Mouse (Mus musculus) cerebral cortex, adult 2 months (tissue): ENCODE data around the gene Gpx4.

Source experiments
- WGBS: fragments of 180-500 bp; shearing (Covaris S2); methylation state at CpG from one replicate; pipeline ENCODE4 v1.1.7; 2018; 5-methylcytosine and 5-hydroxymethylcytosine counted together

Gene Gpx4

DNA sequence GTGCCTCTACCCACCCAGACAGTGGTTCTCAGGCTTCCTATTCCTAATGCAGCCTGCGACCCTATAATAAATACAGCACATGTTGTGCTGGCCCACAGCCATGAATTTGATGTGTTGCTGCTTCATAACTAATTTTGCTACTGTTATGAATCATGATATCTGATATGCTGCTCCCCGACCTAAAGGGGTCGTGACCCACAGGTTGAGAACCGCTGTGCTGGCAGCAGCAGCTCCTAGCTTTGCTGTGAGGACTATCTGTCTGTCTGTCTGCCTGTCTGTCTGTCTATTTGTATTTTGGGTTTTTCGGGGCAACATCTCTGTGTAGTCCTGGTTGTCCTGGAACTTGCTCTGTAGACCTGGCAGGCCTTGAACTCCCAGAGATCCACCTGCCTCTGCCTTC is 23.2 kb upstream of the Gpx4 start:
- 82% methylated on average over 5 of the region's 5 CpGs for WGBS

DNA sequence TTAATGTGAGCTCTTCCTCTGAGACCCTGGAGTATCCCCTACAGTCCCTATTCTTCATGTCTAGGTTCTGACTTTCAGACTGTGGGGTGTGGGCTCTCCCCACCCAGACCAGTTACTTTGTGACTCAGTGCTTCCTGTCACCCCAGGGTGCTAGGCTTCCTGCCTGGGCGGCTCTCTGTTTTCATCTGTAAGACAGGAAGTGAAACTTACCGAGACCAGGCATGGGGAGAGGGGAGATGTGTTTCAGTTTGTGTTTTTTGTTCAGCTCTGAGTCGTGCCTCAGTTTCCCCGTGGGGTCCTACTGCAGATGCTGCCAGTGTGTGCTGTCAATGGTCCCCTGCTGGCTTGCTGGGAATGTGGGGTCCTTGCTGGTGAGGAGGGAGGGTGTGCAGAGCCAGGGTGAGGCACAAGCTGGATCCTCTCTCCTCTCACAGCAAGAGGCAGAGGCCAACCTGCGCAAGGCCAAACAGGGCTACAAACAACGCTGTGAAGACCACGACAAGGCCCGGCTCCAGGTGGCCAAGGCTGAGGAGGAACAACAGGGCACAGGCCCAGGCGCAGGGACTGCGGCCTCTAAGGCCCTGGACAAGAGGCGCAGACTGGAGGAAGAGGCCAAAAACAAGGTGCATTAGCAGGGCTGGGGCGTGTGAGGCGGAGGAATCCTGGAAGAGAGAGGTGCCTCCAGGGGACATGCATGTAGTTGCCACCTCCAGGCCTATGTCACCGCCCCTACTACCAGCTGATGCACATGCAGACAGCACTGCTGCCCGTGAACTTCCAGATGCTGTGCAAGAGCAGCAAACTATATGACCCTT is 22.5 kb upstream of the Gpx4 start:
- 71% methylated on average over 15 of the region's 15 CpGs for WGBS

DNA sequence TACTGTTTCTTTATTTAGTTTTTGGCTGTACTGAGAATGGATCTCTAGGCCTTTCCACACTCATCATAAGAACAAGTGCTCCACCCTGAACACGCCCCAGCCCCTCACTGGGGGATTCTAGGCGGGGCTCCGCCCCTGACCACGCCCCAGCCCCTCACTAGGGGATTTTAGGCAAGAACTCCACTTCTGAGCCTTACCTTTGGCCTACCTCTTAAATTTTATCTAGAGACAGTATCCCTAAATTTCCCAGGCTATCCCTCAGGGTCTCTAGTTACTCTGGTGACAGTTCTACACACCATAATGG is 22.0 kb upstream of the Gpx4 start:
- WGBS: 66% methylated on average over 4 of the region's 4 CpGs

DNA sequence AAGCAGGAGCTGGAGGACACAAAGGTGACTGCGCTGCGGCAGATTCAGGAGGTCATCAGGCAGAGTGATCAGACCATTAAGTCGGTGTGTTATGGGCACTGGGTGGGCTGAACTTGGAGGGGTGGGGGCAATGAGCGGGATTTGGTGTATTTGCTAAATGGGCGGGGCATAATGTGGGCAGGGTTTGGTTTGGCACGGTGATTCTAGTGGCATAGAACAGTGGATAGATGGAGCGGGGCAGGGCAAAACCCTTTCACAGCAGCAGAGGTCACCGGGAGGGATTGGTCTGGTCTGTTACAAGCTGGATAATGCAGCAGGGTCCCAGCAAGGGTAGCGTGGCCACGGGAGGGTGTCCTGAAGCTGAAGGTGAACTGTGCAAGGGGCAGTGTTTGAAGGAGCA is 21.5 kb upstream of the Gpx4 start:
- 81% methylated on average over 10 of the region's 10 CpGs for WGBS

DNA sequence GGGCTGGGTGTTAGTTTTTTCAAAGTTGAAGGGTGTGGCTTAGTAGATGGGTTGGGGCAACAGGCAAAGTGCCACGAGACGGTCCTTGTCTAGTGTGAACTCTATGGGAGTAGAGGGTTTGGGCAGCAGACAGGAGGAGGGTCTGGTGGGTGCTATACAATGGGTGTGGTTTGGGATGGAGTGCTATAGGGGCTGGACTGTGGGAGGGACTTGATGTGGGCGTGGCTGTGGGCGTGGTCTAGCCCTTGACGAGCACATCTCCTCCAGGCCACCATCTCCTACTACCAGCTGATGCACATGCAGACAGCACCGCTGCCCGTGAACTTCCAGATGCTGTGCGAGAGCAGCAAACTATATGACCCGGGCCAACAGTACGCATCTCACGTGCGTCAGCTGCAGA is 21.1 kb upstream of the Gpx4 start:
- WGBS: 69% methylated on average over 12 of the region's 12 CpGs

DNA sequence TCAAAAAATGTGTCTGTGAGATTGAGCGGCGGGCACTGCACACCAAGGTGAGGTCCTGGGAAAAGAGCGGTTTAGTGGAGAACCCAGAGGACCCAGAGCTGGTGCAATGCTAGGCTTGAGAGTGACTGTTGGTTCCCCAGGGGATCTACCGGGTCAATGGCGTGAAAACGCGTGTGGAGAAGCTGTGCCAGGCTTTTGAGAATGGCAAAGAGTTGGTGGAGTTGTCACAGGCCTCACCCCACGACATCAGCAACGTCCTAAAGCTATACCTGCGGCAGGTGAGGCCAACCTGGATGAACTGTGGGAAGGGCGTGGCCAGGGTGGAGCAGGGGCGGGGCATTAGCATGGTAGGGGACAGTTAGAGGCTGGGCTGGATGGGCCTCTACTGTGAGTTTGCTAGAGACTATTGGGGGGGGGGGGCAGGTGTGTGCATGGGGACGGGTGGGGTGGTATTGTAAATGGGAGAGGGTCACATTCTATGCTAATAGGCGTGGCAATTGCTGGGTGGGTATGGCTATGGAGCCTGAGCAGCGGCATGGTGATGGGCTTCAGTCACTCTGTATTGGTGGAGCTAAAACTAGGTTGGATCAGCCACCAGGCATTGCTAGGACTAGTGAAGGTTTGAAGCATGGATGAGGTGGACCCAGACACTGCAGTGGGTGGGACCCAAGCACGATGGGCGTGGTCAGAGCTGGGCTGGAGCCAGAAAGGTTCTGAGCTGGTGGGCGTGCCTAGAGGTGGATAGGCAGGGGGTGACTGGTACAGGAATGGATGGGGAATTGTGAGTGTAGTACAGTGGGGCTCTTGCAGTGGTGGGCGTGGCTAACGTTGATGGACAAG is 19.1 kb upstream of the Gpx4 start:
- 75% methylated on average over 20 of the region's 20 CpGs for whole genome bisulfite sequencing

DNA sequence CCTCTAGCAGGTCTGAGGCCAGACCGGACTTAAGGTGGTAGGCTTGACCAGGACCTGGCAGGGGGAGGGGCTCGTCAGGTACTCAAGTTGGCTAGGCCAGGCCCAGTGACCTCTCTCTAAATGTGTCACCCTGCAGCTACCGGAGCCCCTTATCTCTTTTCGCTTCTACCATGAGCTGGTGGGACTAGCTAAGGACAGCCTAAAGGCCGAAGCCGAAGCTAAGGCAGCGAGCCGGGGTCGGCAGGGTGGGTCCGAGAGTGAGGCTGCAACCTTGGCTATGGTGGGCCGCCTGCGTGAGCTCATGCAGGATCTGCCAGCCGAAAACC is 18.5 kb upstream of the Gpx4 start:
- WGBS: 94% methylated on average over 13 of the region's 13 CpGs

DNA sequence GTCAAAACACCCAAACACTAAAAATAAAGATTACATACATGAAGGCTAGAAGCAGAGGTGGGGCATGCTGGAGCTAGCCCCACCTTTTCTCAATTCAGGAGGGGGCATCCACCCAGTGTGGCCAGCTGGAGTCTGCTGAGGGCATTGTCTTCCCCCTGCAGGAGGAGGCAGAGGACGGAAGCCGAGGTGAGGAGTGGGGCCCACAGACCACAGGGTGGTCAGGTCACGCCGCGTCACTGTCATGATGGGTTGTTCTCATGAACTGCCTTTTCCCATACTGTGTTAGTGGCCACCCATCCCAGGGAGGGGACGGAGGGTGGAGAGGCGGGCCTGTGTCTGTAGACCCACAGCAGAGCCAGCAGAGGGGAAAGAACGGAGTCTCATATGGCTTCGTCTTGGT is 16.8 kb upstream of the Gpx4 start:
- WGBS: 92% methylated on average over 9 of the region's 9 CpGs

DNA sequence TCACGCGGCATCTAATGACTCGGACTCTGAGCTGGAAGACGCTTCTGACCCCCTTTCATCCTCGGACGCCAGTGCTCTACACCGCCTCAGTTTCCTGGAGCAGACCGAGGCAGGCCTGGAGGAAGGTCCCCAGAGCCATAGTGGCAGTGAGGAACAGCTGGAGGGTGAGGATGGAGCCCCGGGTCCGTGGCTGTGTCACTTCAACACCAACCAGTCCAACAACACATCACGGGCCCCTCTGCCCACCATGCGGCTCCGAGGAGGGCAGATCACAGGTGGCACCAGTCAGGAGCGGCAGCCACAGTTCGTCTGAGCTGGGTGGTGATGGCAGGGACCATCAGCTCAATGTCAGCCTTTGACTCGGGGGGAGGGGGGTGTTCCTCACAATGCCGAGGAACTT is 16.2 kb upstream of the Gpx4 start:
- WGBS: 87% methylated on average over 17 of the region's 17 CpGs

DNA sequence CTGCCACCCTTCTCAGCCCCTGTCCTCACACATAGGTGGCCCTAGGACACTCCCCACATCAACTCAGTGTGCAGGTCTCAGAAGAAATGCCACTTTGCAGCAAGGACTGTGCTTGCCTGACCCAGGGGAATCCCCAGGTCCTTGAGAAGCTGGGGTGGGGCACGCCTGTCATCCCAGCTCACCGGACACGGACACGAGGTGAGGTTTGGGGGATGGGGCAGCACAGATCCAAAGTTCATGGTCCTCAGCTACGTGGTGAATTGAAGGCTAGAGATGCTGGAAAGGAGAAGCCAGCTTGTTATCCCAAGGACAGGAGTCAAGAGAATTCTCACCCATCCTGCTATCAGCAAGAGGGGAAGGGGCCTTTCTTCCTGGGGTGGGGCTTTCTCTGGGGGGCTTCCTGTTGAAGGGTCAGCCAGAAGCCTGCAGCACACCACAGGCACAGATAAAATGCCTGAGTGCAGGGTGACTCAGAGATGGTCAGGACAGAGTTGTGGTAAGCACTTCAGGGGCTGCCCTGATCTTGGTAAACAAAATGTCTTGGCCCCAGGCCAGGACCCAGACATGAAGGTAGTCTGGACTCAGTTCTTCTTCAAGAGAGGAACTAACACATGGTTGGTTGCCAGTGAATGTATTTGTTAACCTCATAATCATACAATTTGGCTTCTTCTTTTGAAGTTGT is 14.0 kb upstream of the Gpx4 start:
- WGBS: 55% methylated on average over 5 of the region's 5 CpGs

DNA sequence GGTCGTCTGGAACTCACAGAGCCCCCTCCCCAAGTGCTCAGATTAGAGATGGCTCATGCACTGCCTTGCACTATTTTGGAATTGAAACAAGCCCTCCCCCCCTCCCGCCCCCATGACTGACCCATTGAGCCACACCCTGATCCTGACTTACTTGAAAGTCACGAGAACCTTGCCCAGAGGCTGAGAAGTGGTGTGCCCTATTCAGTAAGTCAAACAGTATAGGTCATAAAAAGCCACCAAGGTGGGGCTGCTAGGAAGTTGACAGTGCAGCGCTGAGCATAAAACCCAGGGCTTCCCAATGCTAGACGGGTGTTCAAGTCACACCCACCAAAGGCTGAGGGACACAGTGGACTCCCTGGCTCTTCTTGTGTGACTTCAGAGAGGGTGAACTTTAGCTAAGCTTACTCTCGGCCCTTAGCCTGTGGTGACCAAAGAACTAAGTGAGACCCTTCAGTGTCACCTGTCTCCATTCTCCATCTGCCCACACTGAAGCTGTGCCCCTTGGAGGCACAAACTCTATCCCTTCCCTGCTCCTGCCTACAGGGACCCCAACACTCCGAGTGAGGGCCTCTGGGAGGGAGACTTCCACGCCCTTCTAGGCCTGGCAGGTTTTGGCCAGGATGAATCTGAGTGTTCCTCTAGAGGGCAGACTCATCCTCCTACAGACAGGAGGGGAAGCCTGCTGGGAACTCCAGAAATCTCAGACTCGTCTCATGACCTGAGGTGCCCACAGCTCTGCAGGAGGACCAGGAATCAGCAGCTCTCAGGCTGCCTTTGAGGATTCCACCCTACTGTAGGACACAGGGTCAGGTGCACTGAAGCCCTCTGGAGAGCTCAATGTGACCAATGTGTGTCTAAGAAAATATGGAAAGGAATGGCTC is 13.2 kb upstream of the Gpx4 start:
- WGBS: 41% methylated on average over 9 of the region's 9 CpGs

DNA sequence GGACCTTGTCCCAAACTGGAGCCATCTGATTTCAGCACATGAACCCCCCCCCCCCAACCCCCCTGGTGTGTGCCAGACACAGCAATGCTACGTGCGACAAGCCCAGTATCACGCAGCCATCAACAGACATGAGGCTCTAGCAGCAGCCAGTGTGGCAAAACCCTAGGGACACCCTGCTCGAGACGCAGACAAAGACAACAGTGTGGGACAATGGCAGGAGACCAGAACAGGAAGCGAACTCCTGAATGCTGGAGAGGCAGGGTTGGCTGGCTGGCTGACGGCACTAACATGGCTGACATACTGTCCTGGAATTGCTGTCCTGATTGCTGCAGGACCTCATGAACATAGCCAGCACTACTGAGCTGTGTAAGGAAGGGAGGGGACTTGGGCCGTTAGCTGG is 11.8 kb upstream of the Gpx4 start:
- WGBS: 56% methylated on average over 8 of the region's 8 CpGs

DNA sequence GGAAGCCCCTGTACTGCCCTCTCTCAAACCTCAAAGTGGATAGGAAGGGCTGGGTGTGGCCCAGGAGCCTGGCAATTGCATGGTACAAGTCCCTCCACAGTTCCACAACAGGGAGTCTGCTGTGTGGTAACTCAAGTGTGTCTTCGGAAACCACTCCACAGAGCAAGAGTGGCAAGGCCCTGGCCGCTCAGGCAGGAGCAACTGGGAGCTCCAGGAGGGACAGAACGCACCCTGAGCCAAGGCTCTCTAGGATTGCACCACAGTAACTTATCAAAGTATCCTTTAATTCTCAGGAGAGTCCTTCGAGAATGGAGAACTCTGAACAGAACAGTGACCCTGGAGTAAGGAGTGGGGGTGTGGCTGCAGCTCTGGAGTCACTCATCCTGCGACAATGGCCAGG is 11.3 kb upstream of the Gpx4 start:
- WGBS: 88% methylated on average over 5 of the region's 5 CpGs

DNA sequence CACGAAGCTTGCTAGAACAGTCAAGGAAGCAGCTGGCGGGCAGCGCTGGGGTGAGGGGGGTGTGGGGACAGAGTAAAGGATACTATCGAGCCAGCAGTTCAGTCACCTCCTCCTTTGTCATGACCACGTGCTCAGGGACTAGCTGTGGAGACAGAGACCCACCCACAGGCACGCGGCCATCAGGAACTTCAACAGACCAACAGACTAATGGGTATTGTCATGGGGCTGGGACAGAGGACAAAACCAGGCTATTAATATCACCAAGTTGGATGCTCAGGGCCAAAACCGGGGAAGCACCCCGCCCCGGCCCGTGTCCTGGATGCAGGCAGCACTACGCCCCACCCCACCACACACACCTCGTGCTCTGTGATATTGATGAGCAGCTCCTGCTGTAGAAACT is 10.1 kb upstream of the Gpx4 start:
- 89% methylated on average over 13 of the region's 13 CpGs for WGBS

DNA sequence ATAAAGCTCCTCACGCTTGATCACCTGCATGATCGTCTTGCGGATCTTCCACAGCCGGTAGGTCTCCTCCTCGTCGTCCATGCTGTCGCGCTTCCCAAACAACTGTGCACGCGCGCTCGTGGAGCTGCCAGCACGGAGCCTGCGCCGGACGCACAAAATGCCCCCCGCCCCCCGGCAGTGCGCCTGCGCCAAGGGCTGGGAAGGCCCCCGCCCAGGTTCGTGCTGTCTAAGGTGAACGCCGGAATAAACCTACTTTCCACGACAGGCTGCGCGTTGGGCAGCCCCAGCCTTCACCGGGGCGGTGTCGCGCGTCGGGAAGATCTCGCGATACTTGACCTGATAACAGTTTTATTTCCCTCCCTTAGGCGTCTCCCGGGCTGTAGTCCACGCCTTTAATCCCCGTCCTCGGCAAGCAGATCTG is 7.4 kb upstream of the Gpx4 start, which contains the start of gene Polr2e:
TSS of gene Polr2e (minus strand) at position 237 of the 421 bp plus-strand sequence.
- under 1% methylated on average over 40 of the region's 40 CpGs for WGBS

DNA sequence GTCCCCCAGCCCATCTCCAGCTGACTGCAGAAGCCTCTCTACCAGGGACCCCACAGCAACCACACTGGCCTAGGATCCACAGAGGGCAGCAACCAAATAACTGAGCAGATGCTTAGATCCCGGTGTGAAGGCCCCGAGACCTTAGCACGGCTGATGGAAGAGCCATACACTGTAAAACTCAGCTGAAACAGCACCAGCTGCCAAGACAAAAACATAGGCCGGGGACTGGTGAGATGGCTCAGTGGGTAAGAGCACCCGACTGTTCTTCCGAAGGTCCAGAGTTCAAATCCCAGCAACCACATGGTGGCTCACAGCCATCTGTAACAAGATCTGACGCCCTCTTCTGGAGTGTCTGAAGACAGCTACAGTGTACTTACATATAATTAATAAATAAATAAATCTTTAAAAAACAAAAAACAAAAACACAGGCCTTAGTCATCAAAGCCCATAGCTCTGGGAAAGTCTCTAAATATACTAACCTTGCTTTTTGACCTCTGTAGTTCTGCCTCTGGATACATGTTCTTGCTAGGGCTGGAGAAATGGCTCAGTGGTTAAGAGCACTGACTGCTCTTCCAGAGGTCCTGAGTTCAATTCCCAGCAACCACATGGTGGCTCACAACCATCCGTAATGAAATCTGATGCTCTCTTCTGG is 5.4 kb upstream of the Gpx4 start:
- 83% methylated on average over 8 of the region's 8 CpGs for WGBS

DNA sequence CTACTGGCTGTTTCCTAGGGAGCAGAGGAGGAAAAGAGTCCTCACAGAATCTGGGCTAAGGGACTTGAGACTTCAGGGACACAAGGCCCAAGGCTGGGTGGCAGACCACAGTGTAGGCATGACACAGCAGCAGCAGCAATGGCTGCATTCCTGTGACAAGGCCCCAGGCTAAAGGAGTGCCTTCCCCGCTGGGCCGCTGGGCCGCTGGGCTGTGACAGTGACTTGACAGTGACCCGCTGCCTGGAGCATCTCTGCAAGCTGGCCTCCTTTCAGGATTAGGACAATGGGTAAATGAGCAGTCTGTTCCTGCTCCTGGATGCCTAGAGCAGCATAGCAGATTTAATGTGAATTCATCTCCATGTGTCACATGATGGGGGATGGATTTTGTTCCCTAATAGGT is 2.9 kb upstream of the Gpx4 start:
- WGBS: 46% methylated on average over 4 of the region's 4 CpGs

DNA sequence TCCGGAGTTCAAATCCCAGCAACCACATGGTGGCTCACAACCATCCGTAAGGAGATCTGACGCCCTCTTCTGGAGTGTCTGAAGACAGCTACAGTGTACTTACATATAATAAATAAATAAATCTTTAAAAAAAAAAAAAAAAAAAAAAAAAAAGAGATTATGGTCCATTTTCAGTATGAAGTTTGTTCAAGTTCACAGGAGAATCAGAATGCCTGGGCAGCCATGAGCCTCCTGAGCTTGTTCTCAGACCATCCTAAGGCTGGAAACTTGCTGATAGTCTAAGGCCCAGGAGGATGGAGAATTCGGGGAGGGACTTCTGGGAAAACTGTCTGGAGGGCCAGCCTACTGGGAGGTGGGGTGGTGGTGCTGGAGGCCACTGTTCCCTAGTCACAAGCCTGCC is 1.6 kb upstream of the Gpx4 start:
- WGBS: 70% methylated on average over 4 of the region's 4 CpGs

DNA sequence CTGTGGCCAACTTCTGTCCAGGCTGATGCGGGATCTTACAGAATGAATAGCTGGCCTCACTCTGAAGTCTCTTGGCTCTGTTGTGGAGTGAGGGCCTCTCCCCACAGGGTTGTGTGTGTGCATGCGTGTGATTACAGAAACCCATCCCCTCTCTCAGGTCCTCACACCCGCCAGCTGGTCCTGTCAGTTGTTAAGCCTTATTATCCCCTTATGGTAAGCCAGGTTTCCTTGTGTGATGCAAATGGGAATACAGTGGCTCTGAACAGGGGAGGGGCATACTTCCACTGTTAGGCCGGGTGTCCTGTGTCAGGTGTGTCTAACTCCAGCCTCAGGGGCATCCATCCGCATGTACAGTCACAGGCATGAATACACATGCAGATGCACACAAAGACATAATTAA is 1.2 kb upstream of the Gpx4 start:
- 78% methylated on average over 5 of the region's 5 CpGs for WGBS

DNA sequence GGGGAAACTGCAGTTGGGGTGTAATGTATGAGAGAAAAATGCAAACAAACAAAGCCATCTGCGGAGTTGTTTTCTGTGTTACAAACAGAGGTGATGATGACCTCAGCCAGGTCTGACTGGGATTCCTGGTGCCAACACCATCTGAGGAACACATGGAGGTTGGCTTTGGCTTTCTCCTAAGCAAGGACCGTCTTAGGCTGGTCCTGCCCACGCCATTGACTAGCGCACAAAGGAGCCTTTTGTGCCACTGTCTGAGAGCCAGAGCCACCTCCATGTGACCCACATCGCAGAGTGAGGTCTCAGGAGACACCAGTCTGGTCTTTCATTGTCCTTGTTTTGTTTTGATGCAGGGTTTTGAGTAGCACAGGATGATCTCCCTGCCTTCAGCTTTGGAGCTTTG is 1.4 kb downstream of the Gpx4 start:
- 21% methylated on average over 5 of the region's 5 CpGs for WGBS

DNA sequence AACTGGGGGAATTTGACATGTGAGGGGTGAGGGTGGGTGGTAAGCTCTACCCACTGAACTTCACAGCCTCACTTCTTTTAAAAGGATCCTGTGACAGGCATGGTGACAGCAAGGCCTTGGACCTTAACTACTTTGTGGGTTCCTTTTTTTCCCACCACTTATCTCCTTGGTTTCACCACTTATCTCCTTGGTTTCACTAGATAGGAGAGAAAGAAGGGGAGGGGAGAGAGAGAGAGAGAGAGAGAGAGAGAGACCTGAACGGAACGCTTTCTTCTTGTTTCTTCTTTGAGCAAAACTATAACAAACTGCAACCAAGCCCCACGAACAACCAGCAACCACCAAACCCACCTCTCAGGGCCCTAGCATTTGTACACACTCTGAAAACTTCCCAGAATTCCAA is 1.9 kb downstream of the Gpx4 start:
- WGBS: 69% methylated on average over 3 of the region's 3 CpGs
